Mouse (Mus musculus) cerebellum, postnatal 4 days (tissue): Measurements from ENCODE around the gene Tuba3a.

Source experiments
- DNase-seq, 2 experiments: peaks; one replicate each; pipeline ENCODE4 v3.0.0; 2022; ENCODE audit warnings: low spot score in 2 of 2, mixed read lengths in 1 of 2

The Tuba3a gene

GRCm38 (mm10) chr6:125231117-125232044, 54.5 kb downstream of the Tuba3a start, which contains the start of gene Tapbpl:
TSS of gene Tapbpl (minus strand) at chr6:125231860.
- peak in 1 of 2 experiments; percentile 45 for DNase-seq

- DNase-seq, result no peak
These were observed 55.3 kb downstream of the Tuba3a start for GRCm38 (mm10) chr6:125230571-125230970.
